Mouse (Mus musculus) layer of hippocampus, adult 9-11 months (tissue): ENCODE results near the gene Cfap299.
A peak's percentile ranks its signal among the peaks of the same experiment; 100 is the strongest.

Experiments used
- DNase-seq: peaks from one replicate; pipeline ENCODE4 v3.0.0; 2022

Gene Cfap299

GRCm38 (mm10) chr5:98380360-98380759 is 51.3 kb downstream of the Cfap299 start:
- DNase-seq, result no peak

- no peak for DNase-seq
These were observed 58.0 kb downstream of the Cfap299 start for GRCm38 (mm10) chr5:98387054-98387453.

GRCm38 (mm10) chr5:98402165-98402564 is 73.1 kb downstream of the Cfap299 start:
- no peak for DNase-seq

GRCm38 (mm10) chr5:98410060-98410459 is 81.0 kb downstream of the Cfap299 start:
- no peak for DNase-seq

GRCm38 (mm10) chr5:98416385-98417145 is 87.5 kb downstream of the Cfap299 start:
- DNase-seq, result no peak

- no peak for DNase-seq
These were observed 95.9 kb downstream of the Cfap299 start for GRCm38 (mm10) chr5:98424965-98425364.

GRCm38 (mm10) chr5:98426112-98426511 is 97.0 kb downstream of the Cfap299 start:
- DNase-seq, result no peak

- DNase-seq, result no peak
These were observed 101.0 kb downstream of the Cfap299 start for GRCm38 (mm10) chr5:98430060-98430459.

GRCm38 (mm10) chr5:98438686-98439085 is 109.6 kb downstream of the Cfap299 start:
- no peak for DNase-seq

- DNase-seq, result no peak
These were observed 117.8 kb downstream of the Cfap299 start for GRCm38 (mm10) chr5:98446771-98447462.

GRCm38 (mm10) chr5:98449873-98450272 is 120.8 kb downstream of the Cfap299 start:
- no peak for DNase-seq

- DNase-seq, result no peak
These were observed 137.9 kb downstream of the Cfap299 start for GRCm38 (mm10) chr5:98466882-98467535.

GRCm38 (mm10) chr5:98470052-98470451 is 140.9 kb downstream of the Cfap299 start:
- no peak for DNase-seq

- no peak for DNase-seq
These were observed 147.4 kb downstream of the Cfap299 start for GRCm38 (mm10) chr5:98476539-98476938.

- DNase-seq, result no peak
These were observed 148.2 kb downstream of the Cfap299 start for GRCm38 (mm10) chr5:98477261-98477660.

- DNase-seq, result no peak
These were observed 154.4 kb downstream of the Cfap299 start for GRCm38 (mm10) chr5:98483507-98483906.

GRCm38 (mm10) chr5:98485189-98485588 is 156.1 kb downstream of the Cfap299 start:
- no peak for DNase-seq

GRCm38 (mm10) chr5:98498317-98498716 is 169.2 kb downstream of the Cfap299 start:
- DNase-seq, result no peak

GRCm38 (mm10) chr5:98516214-98516613 is 187.1 kb downstream of the Cfap299 start:
- no peak for DNase-seq

GRCm38 (mm10) chr5:98520118-98520517 is 191.0 kb downstream of the Cfap299 start:
- no peak for DNase-seq

GRCm38 (mm10) chr5:98522270-98522977 is 193.3 kb downstream of the Cfap299 start:
- DNase-seq, result peak; percentile 3

GRCm38 (mm10) chr5:98523050-98523449 is 193.9 kb downstream of the Cfap299 start:
- DNase-seq, result no peak

- DNase-seq, result no peak
These were observed 194.7 kb downstream of the Cfap299 start for GRCm38 (mm10) chr5:98523783-98524182.
